Mouse (Mus musculus): ENCODE data around the gene Spx. TPM values are rescaled to one million over a fixed set of nuclear protein-coding genes. Genes with fewer than 3 reads are reported as not detected.

The Spx gene
- total RNA-seq, 1 experiment = 0.94 TPM

- in situ Hi-C loops (cut with MboI; ENCODE audit: low sequenced_read_pairs in 2 of 2, unreplicated experiment in 2 of 2) = loop anchor here in 1 of 2 experiments (25.0 kb wide), 1 partner anchor 368 kb away; no protein-coding TSS in a partner anchor
Measured at GRCm38 (mm10) chr6:142369568-142369967, 43.7 kb upstream of the Spx start.

GRCm38 (mm10) chr6:142377081-142377480, 36.2 kb upstream of the Spx start:
- H3K4me1 ChIP-seq (ENCODE audit: control insufficient read depth in 2 of 2, insufficient read depth in 2 of 2, low read length in 2 of 2, poor library complexity in 1 of 2) = peaks cover 0 to 3% of the 10 kb centered on the region in 2 experiments; a peak in 1 of 4 replicates
- no peaks in the 10 kb centered on the region for H3K9me3 ChIP-seq (ENCODE audit: control insufficient read depth, insufficient read depth, low read depth, low read length)
- TF ChIP-seq HCFC1 (IDR thresholded peaks at IDR 0.05; ENCODE audit: borderline replicate concordance, insufficient read depth, low read length) (no peak), CHD2 (IDR thresholded peaks at IDR 0.05; ENCODE audit: low read depth, low read length) (no peak), ZC3H11A (IDR thresholded peaks at IDR 0.05; ENCODE audit: borderline replicate concordance, low read depth, low read length) (no peak), ZNF384 (IDR thresholded peaks at IDR 0.05; ENCODE audit: low read depth, low read length) (no peak), MAFK (IDR thresholded peaks at IDR 0.05; ENCODE audit: insufficient read depth, low read depth, low read length) (no peak)
- H3K27ac ChIP-seq (ENCODE audit: insufficient read depth, low read depth, low read length, poor library complexity, severe bottlenecking) = no peak overlapping the region
- H3K4me3 ChIP-seq (ENCODE audit: insufficient read depth in 1 of 2, low read depth in 1 of 2, low read length in 2 of 2, poor library complexity in 1 of 2, severe bottlenecking in 1 of 2) = no peak overlapping the region
- H3K36me3 ChIP-seq (ENCODE audit: control insufficient read depth, insufficient read depth, low read length, poor library complexity, severe bottlenecking) = peaks cover 21% of the 10 kb centered on the region; the same call in 1 of the 2 replicates
- DNase-seq (ENCODE audit: low read depth, low spot score) = no peak
- H3K9ac ChIP-seq (ENCODE audit: insufficient read depth, low read depth, low read length, poor library complexity, severe bottlenecking) = no peak overlapping the region
- in situ Hi-C loops (cut with MboI; ENCODE audit: low sequenced_read_pairs in 2 of 2, unreplicated experiment in 2 of 2) = loop anchor here in 1 of 2 experiments (10.0 kb wide), 1 partner anchor 138 kb away; no protein-coding TSS in a partner anchor

More at GRCm38 (mm10) chr6:142369568-142369967, 43.7 kb upstream of the Spx start:
- Histone ChIP-seq H3K9ac (ENCODE audit: insufficient read depth, low read depth, low read length, poor library complexity, severe bottlenecking) (no peak overlapping the region), H3K9me3 (ENCODE audit: control insufficient read depth, insufficient read depth, low read depth, low read length) (no peaks in the 10 kb centered on the region), H3K4me1 (ENCODE audit: control insufficient read depth in 2 of 2, insufficient read depth in 2 of 2, low read length in 2 of 2, poor library complexity in 1 of 2) (no peaks in the 10 kb centered on the region), H3K36me3 (ENCODE audit: control insufficient read depth, insufficient read depth, low read length, poor library complexity, severe bottlenecking) (peaks cover 25% of the 10 kb centered on the region), H3K4me3 (ENCODE audit: insufficient read depth in 1 of 2, low read depth in 1 of 2, low read length in 2 of 2, poor library complexity in 1 of 2, severe bottlenecking in 1 of 2) (no peak overlapping the region), H3K27ac (ENCODE audit: insufficient read depth, low read depth, low read length, poor library complexity, severe bottlenecking) (no peak overlapping the region)
- no peak for TF ChIP-seq ZNF384 (IDR thresholded peaks at IDR 0.05; ENCODE audit: low read depth, low read length)
- no peak for DNase-seq (ENCODE audit: low read depth, low spot score)

GRCm38 (mm10) chr6:142378576-142379330, 34.5 kb upstream of the Spx start:
- no peak overlapping the region for H3K27ac ChIP-seq (ENCODE audit: insufficient read depth, low read depth, low read length, poor library complexity, severe bottlenecking)
- H3K4me1 ChIP-seq (ENCODE audit: control insufficient read depth in 2 of 2, insufficient read depth in 2 of 2, low read length in 2 of 2, poor library complexity in 1 of 2) = peaks cover 0 to 3% of the 10 kb centered on the region in 2 experiments; a peak in 1 of 4 replicates
- no peak for TF ChIP-seq ZNF384 (IDR thresholded peaks at IDR 0.05; ENCODE audit: low read depth, low read length)
- TF ChIP-seq ZC3H11A (IDR thresholded peaks at IDR 0.05; ENCODE audit: borderline replicate concordance, low read depth, low read length) = no peak
- TF ChIP-seq MAFK (IDR thresholded peaks at IDR 0.05; ENCODE audit: insufficient read depth, low read depth, low read length) = no peak
- TF ChIP-seq HCFC1 (IDR thresholded peaks at IDR 0.05; ENCODE audit: borderline replicate concordance, insufficient read depth, low read length) = no peak
- TF ChIP-seq CHD2 (IDR thresholded peaks at IDR 0.05; ENCODE audit: low read depth, low read length) = no peak
- peaks cover 17% of the 10 kb centered on the region; the same call in 1 of the 2 replicates for H3K36me3 ChIP-seq (ENCODE audit: control insufficient read depth, insufficient read depth, low read length, poor library complexity, severe bottlenecking)
- H3K4me3 ChIP-seq (ENCODE audit: insufficient read depth in 1 of 2, low read depth in 1 of 2, low read length in 2 of 2, poor library complexity in 1 of 2, severe bottlenecking in 1 of 2) = no peak overlapping the region
- no peaks in the 10 kb centered on the region for H3K9me3 ChIP-seq (ENCODE audit: control insufficient read depth, insufficient read depth, low read depth, low read length)
- no peak for DNase-seq (ENCODE audit: low read depth, low spot score)
- no peak overlapping the region for H3K9ac ChIP-seq (ENCODE audit: insufficient read depth, low read depth, low read length, poor library complexity, severe bottlenecking)
- in situ Hi-C loops (cut with MboI; ENCODE audit: low sequenced_read_pairs in 2 of 2, unreplicated experiment in 2 of 2) = loop anchor here in 1 of 2 experiments (10.0 kb wide), 1 partner anchor 136 kb away; no protein-coding TSS in a partner anchor

GRCm38 (mm10) chr6:142379961-142380360, 33.3 kb upstream of the Spx start:
- TF ChIP-seq CHD2 (IDR thresholded peaks at IDR 0.05; ENCODE audit: low read depth, low read length) = no peak
- TF ChIP-seq ZC3H11A (IDR thresholded peaks at IDR 0.05; ENCODE audit: borderline replicate concordance, low read depth, low read length) = no peak
- no peak for TF ChIP-seq HCFC1 (IDR thresholded peaks at IDR 0.05; ENCODE audit: borderline replicate concordance, insufficient read depth, low read length)
- Histone ChIP-seq H3K27ac (ENCODE audit: insufficient read depth, low read depth, low read length, poor library complexity, severe bottlenecking) (no peak overlapping the region), H3K4me3 (ENCODE audit: insufficient read depth in 1 of 2, low read depth in 1 of 2, low read length in 2 of 2, poor library complexity in 1 of 2, severe bottlenecking in 1 of 2) (no peak overlapping the region), H3K36me3 (ENCODE audit: control insufficient read depth, insufficient read depth, low read length, poor library complexity, severe bottlenecking) (peaks cover 20% of the 10 kb centered on the region; the same call in 1 of the 2 replicates), H3K4me1 (ENCODE audit: control insufficient read depth in 2 of 2, insufficient read depth in 2 of 2, low read length in 2 of 2, poor library complexity in 1 of 2) (peaks cover 0 to 3% of the 10 kb centered on the region in 2 experiments; a peak in 1 of 4 replicates), H3K9ac (ENCODE audit: insufficient read depth, low read depth, low read length, poor library complexity, severe bottlenecking) (no peak overlapping the region), H3K9me3 (ENCODE audit: control insufficient read depth, insufficient read depth, low read depth, low read length) (no peaks in the 10 kb centered on the region)
- in situ Hi-C loops (cut with MboI; ENCODE audit: low sequenced_read_pairs in 2 of 2, unreplicated experiment in 2 of 2) = loop anchor here in 1 of 2 experiments (10.0 kb wide), 1 partner anchor 135 kb away; no protein-coding TSS in a partner anchor
- DNase-seq (ENCODE audit: low read depth, low spot score) = no peak

Measured in ES-E14 (cell line).